Mouse (Mus musculus) embryo, embryonic 10 days (tissue): ENCODE data around the gene Ppm1e.
"Not testable (repeated sequence)": the region's sequence is repeated elsewhere in the genome, so short reads cannot be mapped to it uniquely, and the experiment has no call there.

Experiments used
- DNase-seq: peaks from one replicate; pipeline ENCODE4 v3.0.0-alpha.2; 2015; ENCODE audit warnings: low spot score

Ppm1e gene

DNA sequence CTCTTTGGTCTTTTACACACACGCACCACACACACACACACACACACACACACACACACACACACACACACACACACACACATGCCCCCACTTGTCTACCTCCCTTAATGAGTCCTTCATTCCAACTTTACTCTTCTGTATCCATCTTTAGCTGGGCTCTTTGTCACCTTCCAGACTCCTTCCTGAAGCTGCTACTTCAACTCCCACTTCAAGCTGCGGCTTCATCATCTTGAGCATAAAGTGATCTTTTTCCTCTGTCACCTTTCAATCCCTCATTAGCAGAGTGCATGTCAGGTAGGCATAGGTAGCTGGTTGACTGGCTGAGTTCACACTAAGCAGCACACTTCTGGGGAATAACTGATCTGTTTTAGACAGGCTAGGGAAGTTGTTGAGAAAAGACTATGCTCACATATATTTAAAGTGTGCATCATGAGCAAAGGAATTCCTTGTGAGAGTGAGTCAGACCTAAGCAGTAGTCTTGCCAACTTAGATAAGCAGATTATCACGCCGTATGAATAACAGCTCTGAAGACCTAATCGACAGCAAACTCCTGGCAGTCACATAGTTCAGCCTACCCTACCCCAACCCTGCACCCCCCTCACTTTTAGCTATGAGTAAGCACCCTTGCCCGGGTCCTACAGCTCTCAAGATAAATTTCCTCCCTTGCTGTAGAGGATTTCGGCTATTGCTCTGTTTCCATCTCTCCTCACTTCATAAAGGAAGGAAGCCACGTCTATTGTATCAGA, 49.3 kb downstream of the Ppm1e start:
- no peak for DNase-seq

- DNase-seq = no peak
These were observed 59.8 kb downstream of the Ppm1e start for GRCm38 (mm10) chr11:87299066-87299465.

DNA sequence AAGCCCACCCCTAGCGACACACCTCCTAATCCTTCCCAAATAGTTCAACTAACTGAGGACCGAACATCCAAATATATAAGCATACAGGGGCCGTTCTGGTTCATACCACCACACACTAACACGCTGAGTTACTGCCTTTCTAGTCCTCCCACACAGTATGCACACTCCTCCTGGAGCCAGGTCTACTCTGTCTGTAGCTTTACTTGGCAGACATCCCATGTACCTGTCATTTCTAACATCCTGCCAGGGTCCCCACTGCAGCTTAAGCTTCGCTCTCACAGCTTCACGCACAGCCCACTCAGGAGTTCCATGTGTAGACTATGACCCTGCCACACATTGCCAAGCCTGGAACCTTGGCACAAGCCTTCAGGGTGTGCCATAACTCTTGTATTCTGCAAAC, 62.4 kb downstream of the Ppm1e start:
- DNase-seq = no peak

GRCm38 (mm10) chr11:87295636-87296035, 63.2 kb downstream of the Ppm1e start:
- DNase-seq = no peak

- no peak for DNase-seq
These were observed 69.5 kb downstream of the Ppm1e start for GRCm38 (mm10) chr11:87289313-87289712.

DNA sequence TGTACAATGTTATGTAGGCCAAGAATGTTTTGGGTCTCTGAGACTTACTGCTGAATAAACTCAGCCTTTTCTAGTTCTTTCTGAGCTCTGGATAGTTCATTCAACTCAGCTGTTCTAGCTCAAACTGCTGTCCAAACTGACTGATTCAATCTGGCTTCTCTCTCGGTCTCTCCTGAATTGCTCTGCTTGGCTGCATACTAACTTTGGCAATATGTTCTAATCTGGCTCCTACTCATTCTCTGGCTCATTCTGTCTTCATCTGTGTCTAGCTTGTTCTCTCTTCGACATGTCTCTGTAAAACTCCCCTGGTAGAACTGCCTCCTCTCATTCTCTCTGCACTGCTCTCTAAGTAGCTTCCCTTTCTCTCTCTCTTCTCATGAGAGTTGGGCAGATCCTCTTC, 72.6 kb downstream of the Ppm1e start:
- DNase-seq = no peak

DNA sequence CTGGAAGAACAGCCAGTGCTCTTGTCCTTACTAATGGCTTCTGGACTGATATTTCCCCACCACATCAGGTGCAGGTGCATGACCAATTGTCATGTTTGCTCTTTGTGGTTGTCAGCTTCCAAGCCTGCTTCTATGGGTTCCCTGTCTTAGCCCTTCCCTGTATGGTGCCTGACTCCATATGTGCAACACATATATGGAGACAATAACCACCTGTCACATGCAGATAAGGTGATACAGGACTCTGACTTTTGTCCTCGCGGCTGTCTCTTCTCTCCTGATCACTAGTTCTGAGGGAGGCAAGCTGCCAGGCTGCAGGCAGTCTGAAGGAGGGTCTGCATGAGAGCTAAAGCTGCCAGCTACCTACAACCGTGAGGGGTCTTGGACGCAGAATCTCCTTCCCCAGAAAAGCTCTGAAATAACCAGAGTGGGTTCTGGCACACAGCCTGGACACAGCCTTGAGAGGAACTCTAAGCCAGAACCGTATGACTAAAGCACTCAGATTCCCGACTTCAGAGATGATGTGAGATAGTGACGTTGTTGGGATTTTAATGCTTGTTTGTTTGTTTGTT, 76.8 kb downstream of the Ppm1e start:
- no peak for DNase-seq

GRCm38 (mm10) chr11:87279461-87279860, 79.4 kb downstream of the Ppm1e start:
- DNase-seq = no peak

DNA sequence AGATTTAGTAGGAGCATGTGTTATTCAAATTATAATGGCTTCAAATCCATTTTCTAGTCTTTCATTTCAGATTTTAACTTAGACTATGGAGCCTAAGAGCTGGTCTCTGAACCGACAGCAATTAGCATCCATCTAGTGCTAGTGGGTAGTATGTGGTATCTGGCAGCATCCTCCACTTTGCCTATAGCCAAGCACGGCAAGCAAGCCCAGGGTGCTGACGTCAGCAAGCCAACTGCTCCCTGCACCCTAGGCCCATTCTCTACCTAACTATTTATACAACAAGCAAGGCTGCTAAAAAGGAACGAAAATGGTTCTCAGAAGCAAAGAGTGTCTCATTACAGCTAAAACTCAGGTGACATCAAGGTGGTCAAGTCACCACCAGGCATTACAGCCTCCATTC, 80.0 kb downstream of the Ppm1e start:
- DNase-seq = no peak

GRCm38 (mm10) chr11:87276240-87276985, 82.4 kb downstream of the Ppm1e start:
- peak; percentile 55 for DNase-seq

- DNase-seq = no peak
These were observed 83.3 kb downstream of the Ppm1e start for GRCm38 (mm10) chr11:87275420-87276048.

GRCm38 (mm10) chr11:87272725-87273124, 86.1 kb downstream of the Ppm1e start:
- DNase-seq = no peak

- no peak for DNase-seq
These were observed 87.3 kb downstream of the Ppm1e start for GRCm38 (mm10) chr11:87271479-87271878.

DNA sequence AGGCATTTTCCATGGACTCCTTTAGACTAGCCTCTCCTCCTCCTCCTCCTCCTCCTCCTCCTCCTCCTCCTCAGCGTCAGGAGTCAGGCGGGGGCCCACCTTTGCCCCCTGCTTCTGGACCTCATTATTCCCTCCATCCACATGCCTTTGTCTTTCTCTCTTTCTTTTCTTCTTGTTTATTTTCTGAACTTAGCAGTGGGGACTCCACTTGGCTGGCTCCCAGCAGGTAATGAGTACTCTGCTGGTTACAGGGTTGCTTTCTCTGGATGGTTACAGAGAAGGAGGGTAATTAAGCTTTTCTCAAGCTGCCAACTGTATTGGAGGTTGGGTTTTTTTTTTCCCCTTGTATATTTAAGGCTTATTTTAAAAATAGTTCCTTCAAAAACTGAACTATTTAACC, 87.9 kb downstream of the Ppm1e start:
- DNase-seq = no peak

GRCm38 (mm10) chr11:87270446-87270845, 88.4 kb downstream of the Ppm1e start:
- no peak for DNase-seq

GRCm38 (mm10) chr11:87268803-87269202, 90.0 kb downstream of the Ppm1e start:
- no peak for DNase-seq

DNA sequence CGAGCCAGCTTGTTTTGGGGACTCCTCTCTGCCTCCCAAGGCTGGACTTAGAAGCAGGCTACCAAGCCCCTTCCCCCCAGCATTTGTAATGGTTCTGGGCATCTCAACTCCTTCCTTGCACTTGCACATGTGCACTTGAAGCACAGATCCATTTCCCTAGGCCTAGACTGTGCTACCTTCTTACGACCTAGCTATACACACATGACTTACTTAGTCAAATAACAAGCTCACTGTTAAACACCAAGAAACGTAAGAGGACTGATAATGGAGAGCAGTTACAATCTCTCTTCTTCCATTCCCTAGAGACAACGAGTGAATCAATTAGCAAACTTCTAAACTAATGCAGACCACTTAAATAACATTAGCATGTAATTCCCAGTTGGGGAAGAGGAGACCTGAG, 92.6 kb downstream of the Ppm1e start:
- DNase-seq = no peak

GRCm38 (mm10) chr11:87263946-87264345, 94.9 kb downstream of the Ppm1e start:
- DNase-seq = peak; percentile 59

DNA sequence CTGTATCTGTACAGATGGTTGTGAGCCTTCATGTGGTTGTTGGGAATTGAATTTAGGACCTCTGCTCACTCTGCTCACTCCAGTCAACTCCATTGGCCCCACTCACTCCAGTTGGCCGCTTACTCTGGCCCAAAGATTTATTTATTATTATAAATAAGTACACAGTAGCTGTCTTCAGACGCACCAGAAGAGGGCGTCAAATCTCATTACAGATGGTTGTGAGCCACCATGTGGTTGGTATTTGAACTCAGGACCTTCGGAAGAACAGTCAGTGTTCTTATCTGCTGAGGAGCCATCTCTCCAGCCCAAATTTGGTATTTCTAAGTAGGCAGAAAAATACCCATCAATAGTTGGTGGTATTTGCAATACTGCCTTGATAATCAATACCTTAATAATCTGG, 97.1 kb downstream of the Ppm1e start:
- DNase-seq = not testable (repeated sequence)

DNA sequence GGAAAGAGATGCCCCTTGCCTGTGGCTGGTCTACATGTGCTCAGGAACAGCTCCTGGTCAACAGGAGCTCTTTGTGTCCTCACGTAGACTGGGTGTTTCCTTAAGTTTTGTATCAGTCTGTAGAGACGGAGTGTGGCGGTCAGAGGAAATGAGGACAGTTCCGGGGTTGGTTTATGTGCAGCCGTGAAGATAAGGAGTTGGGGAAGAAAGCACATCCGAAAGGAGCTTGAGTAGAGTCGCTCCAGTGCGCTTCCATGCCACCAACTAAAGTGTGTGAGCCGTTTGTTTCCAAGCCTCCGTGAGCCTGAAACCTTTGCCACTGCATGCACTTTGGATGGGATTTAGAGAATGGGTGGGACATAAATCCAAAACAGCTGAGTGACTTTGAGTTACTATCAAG, 99.0 kb downstream of the Ppm1e start:
- DNase-seq = no peak

- no peak for DNase-seq
These were observed 101.5 kb downstream of the Ppm1e start for GRCm38 (mm10) chr11:87257282-87257681.

GRCm38 (mm10) chr11:87254149-87254548, 104.7 kb downstream of the Ppm1e start:
- DNase-seq = peak; percentile 64

DNA sequence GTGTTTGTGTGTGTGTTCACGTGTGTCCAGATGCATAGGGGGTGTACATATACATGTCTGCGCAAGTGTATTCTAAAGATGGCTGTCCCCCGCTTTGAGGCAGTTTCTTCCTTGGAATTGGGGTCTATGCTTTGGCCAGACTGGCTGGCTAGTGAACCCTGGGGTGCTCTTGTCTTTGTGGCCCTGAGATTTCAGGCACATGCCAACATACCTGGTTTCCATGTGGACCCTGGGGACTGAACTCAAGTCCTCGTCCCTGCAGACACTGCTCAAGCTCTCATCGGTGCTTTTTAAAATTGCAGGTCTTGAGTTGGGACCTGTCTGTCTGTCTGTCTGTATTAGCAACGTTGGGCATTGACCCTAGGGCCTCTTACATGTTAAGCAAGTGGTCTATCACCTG, 105.5 kb downstream of the Ppm1e start:
- no peak for DNase-seq
